Mouse (Mus musculus): ENCODE results near the gene Rxra. TPM values are rescaled to one million over a fixed set of nuclear protein-coding genes. Genes with fewer than 3 reads are reported as not detected.

Gene Rxra
- polyA plus RNA-seq, 1 experiment from 2014 or later, result 6.9 TPM

DNA sequence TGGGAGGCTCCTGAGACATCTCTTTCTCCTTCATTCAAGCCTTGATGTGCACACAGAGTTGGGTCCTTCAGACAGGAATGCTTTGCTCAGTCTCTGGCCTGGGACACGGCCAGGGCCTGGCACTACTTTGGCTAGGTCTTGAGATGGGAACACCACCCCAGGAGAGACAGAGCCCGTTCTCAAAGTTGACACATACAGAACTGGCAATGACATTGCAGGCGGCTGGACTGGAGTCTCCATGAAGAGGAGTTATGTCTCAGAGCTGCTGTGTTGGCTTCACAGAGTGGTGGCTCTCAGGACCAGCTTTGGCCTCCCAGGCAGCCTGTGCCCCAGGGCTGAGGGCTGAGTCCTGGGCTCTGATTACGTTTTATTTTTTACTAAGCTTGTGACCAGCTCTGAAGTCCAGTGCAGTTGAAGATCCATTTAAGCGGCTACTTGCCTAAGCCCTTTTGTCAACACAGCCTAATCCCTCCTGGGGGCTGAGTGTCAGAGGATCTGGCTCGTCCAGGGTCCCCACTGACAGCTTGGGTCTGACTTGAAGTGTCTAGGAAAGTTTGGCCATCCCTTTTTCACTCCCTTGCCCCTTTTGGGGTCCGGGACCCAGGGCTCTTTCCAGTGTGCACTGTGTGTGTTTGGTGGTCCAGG, 2.7 kb downstream of the Rxra start:
- H3K36me3 ChIP-seq (ENCODE audit: control insufficient read depth, insufficient read depth, low read length), result no peaks in the 10 kb centered on the region
- DNase-seq (ENCODE audit: low spot score, missing footprints) (peak; percentile 88), ATAC-seq (ENCODE audit: low FRiP score) (no peak; the same call in 1 of the 2 replicates)
- no peaks in the 10 kb centered on the region; the same call in 1 of the 2 replicates for H3K27me3 ChIP-seq (ENCODE audit: control insufficient read depth, insufficient read depth, low read length)
- 11% methylated on average over 7 of the region's 7 CpGs for WGBS
- peaks cover 45% of the 10 kb centered on the region for H3K4me1 ChIP-seq (ENCODE audit: control insufficient read depth, insufficient read depth, low read length)
- H3K4me2 ChIP-seq, result peak overlapping the region; percentile 55
- peak overlapping the region; percentile 92 for H3K4me3 ChIP-seq (ENCODE audit: low read depth, low read length)
- no peak overlapping the region for H3K27ac ChIP-seq (ENCODE audit: low read depth, low read length)
- peak overlapping the region; percentile 94 for H3K9ac ChIP-seq (ENCODE audit: low read length)
- H3K9me3 ChIP-seq (ENCODE audit: control insufficient read depth, low read length), result no peaks in the 10 kb centered on the region

DNA sequence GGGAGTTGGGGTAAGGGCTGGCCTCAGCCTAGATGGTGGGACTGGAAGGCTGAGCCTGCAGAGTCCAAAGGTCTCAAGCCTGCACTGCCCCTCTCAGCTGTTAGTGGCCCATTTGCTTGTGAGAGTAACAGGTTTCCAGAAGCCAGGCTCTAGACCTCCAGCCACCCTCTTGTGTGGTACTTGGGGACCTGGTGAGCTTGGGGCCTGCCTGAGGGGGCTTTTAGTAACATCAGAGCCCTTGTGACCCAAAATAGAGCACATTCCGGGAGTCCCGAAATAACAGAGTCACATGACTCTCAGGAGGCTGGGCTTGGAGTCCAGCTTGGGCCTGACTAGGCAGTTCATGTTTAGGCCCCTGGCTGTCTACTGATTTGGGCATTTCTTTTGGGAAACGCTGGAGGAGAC, 3.4 kb downstream of the Rxra start:
- DNase-seq (ENCODE audit: low spot score, missing footprints) (peak; percentile 89), ATAC-seq (ENCODE audit: low FRiP score) (no peak)
- Histone ChIP-seq H3K9ac (ENCODE audit: low read length) (peak overlapping the region; percentile 94), H3K9me3 (ENCODE audit: control insufficient read depth, low read length) (no peaks in the 10 kb centered on the region), H3K36me3 (ENCODE audit: control insufficient read depth, insufficient read depth, low read length) (no peaks in the 10 kb centered on the region), H3K4me3 (ENCODE audit: low read depth, low read length) (0 out of 2 replicates have a peak overlapping the region, but pooled peaks have one; percentile 92), H3K4me1 (ENCODE audit: control insufficient read depth, insufficient read depth, low read length) (peaks cover 51% of the 10 kb centered on the region), H3K27ac (ENCODE audit: low read depth, low read length) (no peak overlapping the region), H3K27me3 (ENCODE audit: control insufficient read depth, insufficient read depth, low read length) (no peaks in the 10 kb centered on the region; the same call in 1 of the 2 replicates), H3K4me2 (peak overlapping the region; percentile 55)
- WGBS, result 15% methylated on average over 3 of the region's 3 CpGs

DNA sequence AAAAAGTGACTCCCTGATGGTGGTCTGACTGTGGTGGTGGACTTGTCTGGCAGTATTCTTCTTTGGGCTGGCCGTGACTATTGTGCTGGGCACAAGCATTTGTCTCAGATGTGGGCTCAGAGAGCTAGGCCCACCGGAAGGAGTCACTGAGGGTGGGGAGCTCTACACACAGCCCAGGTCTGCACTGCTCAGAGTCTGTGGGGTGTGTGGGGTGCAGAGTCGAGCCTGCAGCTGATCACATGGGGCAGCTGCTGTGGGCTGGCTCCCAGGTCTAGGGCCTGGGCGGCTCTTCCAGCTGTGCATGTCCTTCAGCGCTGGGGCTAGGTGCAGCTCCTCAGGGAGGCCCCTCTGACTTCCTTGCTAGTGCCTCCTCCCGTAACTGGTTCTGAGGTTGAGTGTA, 3.8 kb downstream of the Rxra start:
- Histone ChIP-seq H3K27me3 (ENCODE audit: control insufficient read depth, insufficient read depth, low read length) (no peaks in the 10 kb centered on the region; the same call in 1 of the 2 replicates), H3K4me3 (ENCODE audit: low read depth, low read length) (no peak overlapping the region), H3K9me3 (ENCODE audit: control insufficient read depth, low read length) (no peaks in the 10 kb centered on the region), H3K4me1 (ENCODE audit: control insufficient read depth, insufficient read depth, low read length) (peaks cover 54% of the 10 kb centered on the region), H3K36me3 (ENCODE audit: control insufficient read depth, insufficient read depth, low read length) (no peaks in the 10 kb centered on the region), H3K9ac (ENCODE audit: low read length) (no peak overlapping the region), H3K4me2 (no peak overlapping the region; the same call in 1 of the 2 replicates), H3K27ac (ENCODE audit: low read depth, low read length) (no peak overlapping the region)
- DNase-seq (ENCODE audit: low spot score, missing footprints) (peak; percentile 87), ATAC-seq (ENCODE audit: low FRiP score) (no peak)
- 62% methylated on average over 6 of the region's 6 CpGs for WGBS

DNA sequence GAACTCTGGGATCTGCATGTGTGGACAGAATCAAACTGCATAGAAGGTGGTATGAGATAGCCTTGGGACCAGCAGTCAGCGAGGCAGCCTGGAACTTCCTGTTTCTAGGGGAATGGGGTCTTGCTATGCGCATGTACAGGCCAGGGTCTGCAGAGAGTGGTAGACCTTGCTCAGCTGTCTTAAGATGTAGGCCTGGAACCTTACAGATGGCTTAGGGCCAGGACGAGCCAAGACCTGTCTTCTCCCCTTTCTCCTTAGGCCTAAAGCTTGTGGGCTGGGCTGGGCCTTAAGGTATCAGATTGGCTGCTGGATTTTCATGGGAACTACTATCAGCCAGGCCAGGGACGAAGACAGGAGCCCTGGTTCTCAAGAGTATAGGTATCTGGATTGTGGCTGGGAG, 4.4 kb downstream of the Rxra start:
- Histone ChIP-seq H3K4me2 (no peak overlapping the region), H3K27ac (ENCODE audit: low read depth, low read length) (no peak overlapping the region), H3K9me3 (ENCODE audit: control insufficient read depth, low read length) (no peaks in the 10 kb centered on the region), H3K27me3 (ENCODE audit: control insufficient read depth, insufficient read depth, low read length) (no peaks in the 10 kb centered on the region), H3K36me3 (ENCODE audit: control insufficient read depth, insufficient read depth, low read length) (no peaks in the 10 kb centered on the region), H3K4me3 (ENCODE audit: low read depth, low read length) (no peak overlapping the region), H3K4me1 (ENCODE audit: control insufficient read depth, insufficient read depth, low read length) (peaks cover 54% of the 10 kb centered on the region), H3K9ac (ENCODE audit: low read length) (no peak overlapping the region)
- ATAC-seq (ENCODE audit: low FRiP score) (no peak), DNase-seq (ENCODE audit: low spot score, missing footprints) (peak; percentile 83)
- WGBS, result 88% methylated on average over 4 of the region's 4 CpGs

DNA sequence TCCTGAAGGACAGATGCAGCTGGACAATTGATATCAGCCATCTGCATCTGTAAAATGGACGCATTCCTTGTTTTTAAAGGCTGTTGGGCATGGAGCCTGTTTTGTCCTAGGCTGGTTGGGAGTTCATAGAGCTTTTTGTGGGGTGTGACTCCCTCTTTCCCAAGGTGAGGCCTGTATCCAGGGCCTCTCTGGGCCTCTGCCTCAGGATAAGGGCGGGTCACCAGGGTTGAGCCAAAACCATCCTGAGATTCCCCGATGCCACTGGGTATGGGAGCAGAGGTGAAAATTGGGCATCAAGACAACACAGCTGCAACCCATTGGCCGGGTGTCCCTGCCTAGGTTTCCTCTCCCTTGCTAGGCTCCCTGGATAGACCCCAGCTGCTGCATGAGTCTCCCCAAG, 5.2 kb downstream of the Rxra start:
- H3K4me1 ChIP-seq (ENCODE audit: control insufficient read depth, insufficient read depth, low read length), result peaks cover 48% of the 10 kb centered on the region

DNA sequence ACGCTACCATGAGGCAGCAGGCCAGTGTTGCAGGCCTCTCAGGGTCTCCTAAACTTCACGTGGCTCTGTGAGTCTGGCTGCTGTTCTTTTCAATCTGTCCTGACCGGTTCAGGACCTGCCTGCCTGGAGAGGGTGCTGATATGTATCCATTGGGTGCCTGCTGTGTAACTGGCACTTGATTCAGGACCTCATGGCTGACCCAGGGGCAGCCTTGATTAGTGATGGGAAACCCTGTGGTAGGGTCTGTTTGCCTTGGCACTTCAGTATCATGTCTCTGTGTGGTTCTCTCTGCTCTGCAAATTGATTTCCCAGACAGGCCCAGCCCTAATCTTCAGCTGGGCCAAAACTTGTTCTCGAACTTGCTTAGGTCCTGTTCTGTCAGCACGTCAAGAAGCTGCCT, 5.9 kb downstream of the Rxra start:
- no peak overlapping the region for H3K9ac ChIP-seq (ENCODE audit: low read length)
- H3K27ac ChIP-seq (ENCODE audit: low read depth, low read length), result no peak overlapping the region
- H3K4me2 ChIP-seq, result no peak overlapping the region
- H3K4me3 ChIP-seq (ENCODE audit: low read depth, low read length), result no peak overlapping the region
- no peaks in the 10 kb centered on the region for H3K36me3 ChIP-seq (ENCODE audit: control insufficient read depth, insufficient read depth, low read length)
- no peaks in the 10 kb centered on the region for H3K27me3 ChIP-seq (ENCODE audit: control insufficient read depth, insufficient read depth, low read length)
- H3K9me3 ChIP-seq (ENCODE audit: control insufficient read depth, low read length), result no peaks in the 10 kb centered on the region
- ATAC-seq (ENCODE audit: low FRiP score) (no peak), DNase-seq (ENCODE audit: low spot score, missing footprints) (peak; percentile 81)
- WGBS, result 59% methylated on average over 5 of the region's 5 CpGs
- peaks cover 48% of the 10 kb centered on the region for H3K4me1 ChIP-seq (ENCODE audit: control insufficient read depth, insufficient read depth, low read length)

More for the DNA sequence above, 5.2 kb downstream of the Rxra start:
- ATAC-seq (ENCODE audit: low FRiP score) (no peak), DNase-seq (ENCODE audit: low spot score, missing footprints) (peak; percentile 83)
- no peaks in the 10 kb centered on the region for H3K9me3 ChIP-seq (ENCODE audit: control insufficient read depth, low read length)
- H3K4me2 ChIP-seq, result no peak overlapping the region
- no peak overlapping the region for H3K9ac ChIP-seq (ENCODE audit: low read length)
- H3K4me3 ChIP-seq (ENCODE audit: low read depth, low read length), result no peak overlapping the region
- H3K36me3 ChIP-seq (ENCODE audit: control insufficient read depth, insufficient read depth, low read length), result no peaks in the 10 kb centered on the region
- H3K27me3 ChIP-seq (ENCODE audit: control insufficient read depth, insufficient read depth, low read length), result no peaks in the 10 kb centered on the region
- WGBS, result 74% methylated on average over 4 of the region's 4 CpGs
- H3K27ac ChIP-seq (ENCODE audit: low read depth, low read length), result no peak overlapping the region

DNA sequence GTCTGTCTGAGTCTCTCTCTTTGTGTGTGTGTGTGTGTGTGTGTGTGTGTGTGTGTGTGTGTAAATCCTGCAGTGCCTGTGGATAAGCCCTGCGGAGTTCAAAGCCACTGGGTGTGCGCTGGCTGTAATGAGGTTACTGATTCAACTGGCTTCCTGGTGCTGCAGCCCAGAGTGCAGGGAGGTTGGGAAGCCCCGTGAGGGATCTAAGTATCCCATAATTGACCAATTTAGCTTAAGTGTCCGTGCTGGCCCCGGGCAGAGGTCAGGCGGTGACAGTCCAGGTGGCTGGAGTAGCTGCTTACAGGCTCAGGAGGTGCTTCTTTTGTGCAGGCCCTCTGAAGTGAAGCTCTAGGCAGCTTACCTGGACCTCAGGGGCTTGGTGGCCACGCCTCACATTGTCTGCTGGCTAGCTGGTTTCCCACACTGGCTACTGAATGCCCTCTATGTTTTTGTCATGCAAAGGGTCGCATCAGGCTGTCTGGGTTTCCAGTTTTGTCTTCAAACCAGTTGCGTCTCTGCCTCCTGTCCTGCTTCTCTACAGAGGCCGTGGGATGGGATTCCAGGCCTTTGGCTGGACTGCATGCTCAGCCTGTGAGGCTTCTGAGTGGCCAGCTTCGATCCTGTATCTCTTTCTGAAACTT, 7.9 kb downstream of the Rxra start:
- H3K9ac ChIP-seq (ENCODE audit: low read length), result peak overlapping the region; percentile 15; the same call in 1 of the 2 replicates
- ATAC-seq (ENCODE audit: low FRiP score), result no peak
- H3K4me2 ChIP-seq, result no peak overlapping the region
- no peaks in the 10 kb centered on the region for H3K36me3 ChIP-seq (ENCODE audit: control insufficient read depth, insufficient read depth, low read length)
- H3K9me3 ChIP-seq (ENCODE audit: control insufficient read depth, low read length), result no peaks in the 10 kb centered on the region
- no peaks in the 10 kb centered on the region for H3K27me3 ChIP-seq (ENCODE audit: control insufficient read depth, insufficient read depth, low read length)
- H3K27ac ChIP-seq (ENCODE audit: low read depth, low read length), result no peak overlapping the region
- WGBS, result 26% methylated on average over 11 of the region's 11 CpGs
- H3K4me3 ChIP-seq (ENCODE audit: low read depth, low read length), result no peak overlapping the region
- peaks cover 37% of the 10 kb centered on the region for H3K4me1 ChIP-seq (ENCODE audit: control insufficient read depth, insufficient read depth, low read length)
- no peak for DNase-seq (ENCODE audit: low spot score, missing footprints)

DNA sequence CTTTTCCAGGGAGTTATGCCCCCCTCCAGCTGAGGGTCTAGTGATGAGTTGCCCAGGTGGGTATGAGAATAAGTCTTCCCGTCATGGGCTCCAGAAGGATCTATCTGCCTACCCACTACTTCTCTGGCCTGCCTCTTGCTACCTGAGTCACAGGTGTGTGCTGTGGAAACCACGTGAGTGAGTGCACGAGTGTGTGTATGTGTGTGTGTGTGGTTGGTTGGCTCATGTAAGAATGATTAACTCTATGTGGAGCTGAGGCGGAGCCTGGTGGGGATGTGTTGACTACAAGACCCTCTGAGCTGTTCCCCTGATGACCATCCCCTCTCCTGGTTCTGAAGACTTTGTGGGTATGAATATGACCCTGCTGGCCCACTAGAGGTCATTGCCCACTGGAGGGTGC, 9.7 kb downstream of the Rxra start:
- H3K4me1 ChIP-seq (ENCODE audit: control insufficient read depth, insufficient read depth, low read length), result peaks cover 21% of the 10 kb centered on the region
- no peak overlapping the region for H3K27ac ChIP-seq (ENCODE audit: low read depth, low read length)
- H3K36me3 ChIP-seq (ENCODE audit: control insufficient read depth, insufficient read depth, low read length), result no peaks in the 10 kb centered on the region
- H3K9ac ChIP-seq (ENCODE audit: low read length), result no peak overlapping the region
- H3K4me2 ChIP-seq, result no peak overlapping the region
- no peaks in the 10 kb centered on the region for H3K9me3 ChIP-seq (ENCODE audit: control insufficient read depth, low read length)
- no peak overlapping the region for H3K4me3 ChIP-seq (ENCODE audit: low read depth, low read length)
- no peak for ATAC-seq (ENCODE audit: low FRiP score)
- 93% methylated on average over 4 of the region's 4 CpGs for WGBS
- no peak for DNase-seq (ENCODE audit: low spot score, missing footprints)
- H3K27me3 ChIP-seq (ENCODE audit: control insufficient read depth, insufficient read depth, low read length), result no peaks in the 10 kb centered on the region

DNA sequence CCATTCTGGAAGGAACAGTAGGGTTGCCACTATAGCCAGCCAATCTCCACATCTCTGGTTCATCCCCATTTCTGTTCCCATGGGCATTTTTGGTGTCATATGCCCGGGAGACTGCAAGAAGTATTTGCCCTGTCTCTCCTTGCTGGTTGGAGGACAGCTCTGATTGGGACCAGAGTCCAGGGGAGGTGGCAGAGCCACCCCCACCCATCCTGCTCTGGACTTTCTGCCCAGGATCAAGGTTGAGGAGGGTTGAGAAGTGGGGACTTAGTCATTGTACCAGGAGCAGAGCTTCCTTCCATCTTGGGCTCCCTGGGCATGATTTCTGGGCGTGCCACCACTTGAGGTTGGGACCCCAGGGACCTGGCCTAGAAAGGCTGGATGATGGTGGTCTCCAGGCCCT, 10.1 kb downstream of the Rxra start:
- no peaks in the 10 kb centered on the region for H3K36me3 ChIP-seq (ENCODE audit: control insufficient read depth, insufficient read depth, low read length)
- DNase-seq (ENCODE audit: low spot score, missing footprints), result no peak
- H3K4me3 ChIP-seq (ENCODE audit: low read depth, low read length), result no peak overlapping the region
- H3K27me3 ChIP-seq (ENCODE audit: control insufficient read depth, insufficient read depth, low read length), result no peaks in the 10 kb centered on the region
- 92% methylated on average over 2 of the region's 2 CpGs for WGBS
- H3K9ac ChIP-seq (ENCODE audit: low read length), result no peak overlapping the region
- ATAC-seq (ENCODE audit: low FRiP score), result no peak
- H3K4me2 ChIP-seq, result no peak overlapping the region
- peaks cover 21% of the 10 kb centered on the region for H3K4me1 ChIP-seq (ENCODE audit: control insufficient read depth, insufficient read depth, low read length)
- H3K27ac ChIP-seq (ENCODE audit: low read depth, low read length), result no peak overlapping the region
- H3K9me3 ChIP-seq (ENCODE audit: control insufficient read depth, low read length), result no peaks in the 10 kb centered on the region
